Mouse (Mus musculus): ENCODE results near the gene Atp5mpl. TPM values are rescaled to one million over a fixed set of nuclear protein-coding genes. Genes with fewer than 3 reads are reported as not detected.

Gene Atp5mpl
- polyA plus RNA-seq, 2 experiments from 2014 or later, result 202 to 279 TPM

Other genes starting within 250 kb of the Atp5mpl start
- 10 to 100 TPM; 17.8 to 20.6 TPM for gene Klc1, start 208.1 kb downstream of the Atp5mpl start, polyA plus RNA-seq (2017; shearing (Covaris generic))
- 1 to 10 TPM; 3.8 to 4.7 TPM for gene Xrcc3, start 153.1 kb downstream of the Atp5mpl start, polyA plus RNA-seq (2017; shearing (Covaris generic))
- 1 to 10 TPM; 5.4 to 6.9 TPM for gene Zfyve21, start 152.8 kb downstream of the Atp5mpl start, polyA plus RNA-seq (2017; shearing (Covaris generic))
- 10 to 100 TPM; 10.7 to 15.1 TPM for gene Ppp1r13b, start 58.9 kb downstream of the Atp5mpl start, polyA plus RNA-seq (2017; shearing (Covaris generic))
- gene Tdrd9, start 4.6 kb upstream of the Atp5mpl start, polyA plus RNA-seq (2017; shearing (Covaris generic)), result not detected
- gene Rd3l, start 14.3 kb upstream of the Atp5mpl start, polyA plus RNA-seq (2017; shearing (Covaris generic)), result not detected
- not detected for gene Aspg, start 139.7 kb upstream of the Atp5mpl start, polyA plus RNA-seq (2017; shearing (Covaris generic))
- gene Kif26a, start 179.2 kb upstream of the Atp5mpl start, polyA plus RNA-seq (2017; shearing (Covaris generic)), result not detected

Measured in CD4-positive, CD25-positive, alpha-beta regulatory T cell, adult 4 months (primary cell).